Mouse (Mus musculus): ENCODE results near the gene Vps45. TPM values are rescaled to one million over a fixed set of nuclear protein-coding genes. Genes with fewer than 3 reads are reported as not detected.

Gene Vps45
- 17.3 and 17.7 TPM in 2 replicates for polyA plus RNA-seq (2015; fragmentation: Nextera tagmentation; extraction: Ambion mirVana)

DNA sequence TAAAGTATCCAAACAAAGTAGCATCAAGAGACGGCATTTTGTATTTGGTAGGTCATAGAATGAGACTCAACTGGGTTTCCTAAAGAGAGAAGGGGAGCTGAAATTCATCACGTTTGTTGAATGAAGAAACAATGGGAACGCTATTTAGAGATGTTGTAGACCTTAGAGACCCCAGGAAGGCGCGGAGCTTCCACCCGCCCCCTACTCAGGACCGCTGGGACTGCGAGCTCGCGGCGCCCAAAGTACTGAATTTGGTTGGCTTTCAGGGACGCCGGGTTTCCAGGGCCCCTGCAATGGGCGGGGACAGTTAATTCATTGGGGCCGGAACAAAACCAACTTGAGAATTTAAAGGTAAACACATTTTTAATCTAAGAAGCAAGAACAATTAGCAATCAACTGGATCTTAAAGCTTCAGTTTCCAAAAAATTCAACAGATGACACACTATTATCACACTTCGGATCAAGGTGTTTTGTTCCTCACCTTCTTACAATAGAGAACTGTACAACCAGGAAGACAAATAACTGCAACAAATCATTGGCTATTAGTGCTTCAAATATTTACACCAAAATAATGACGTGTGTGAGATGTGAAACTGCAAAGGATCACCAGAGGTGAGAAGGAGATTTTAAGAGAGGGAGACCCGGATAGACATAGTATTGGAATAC is at the start of gene Vps45:
Vps45 (minus strand) TSS at position 236 of the 666 bp plus-strand sequence.
- peaks cover 20% of the 10 kb centered on the region for H3K4me1 ChIP-seq (replicated peaks)
- H3K9me3 ChIP-seq (replicated peaks), result no peaks in the 10 kb centered on the region
- peak within 1 kb of the TSS; percentile 76 for H3K4me3 ChIP-seq (replicated peaks)
- 0 out of 2 replicates have a peak, but pooled peaks cover 3% of the 10 kb centered on the region for H3K27me3 ChIP-seq
- peak; percentile 84 for ATAC-seq (ENCODE audit: low read depth)
- peak; percentile 72 for DNase-seq
- H3K9ac ChIP-seq, result peak within 1 kb of the TSS; percentile 87
- H3K27ac ChIP-seq, result peak within 1 kb of the TSS; percentile 91
- peaks cover 10% of the 10 kb centered on the region for H3K36me3 ChIP-seq
- WGBS (ENCODE audit: insufficient replicate concordance), result 2% methylated on average over 18 of the region's 18 CpGs
- peak within 1 kb of the TSS; percentile 81 for H3K4me2 ChIP-seq

DNA sequence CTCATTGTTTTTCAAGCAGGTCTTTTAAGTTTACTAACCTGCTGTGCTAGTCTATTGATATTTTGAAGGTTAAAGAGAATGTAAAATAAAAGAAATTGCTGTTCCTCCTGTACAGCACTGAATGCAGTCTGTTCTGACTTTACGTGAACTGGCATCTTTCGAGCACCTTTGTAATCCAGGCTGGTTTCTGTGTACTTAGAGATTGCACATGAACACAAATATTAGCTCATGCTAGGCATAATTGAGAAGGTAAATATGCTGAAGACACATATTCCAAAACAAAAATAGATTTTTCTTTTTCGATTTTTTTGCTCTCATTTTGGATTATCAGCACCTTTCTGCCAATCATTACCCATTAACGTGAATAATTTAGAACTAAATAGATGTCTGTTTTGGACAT is 47.9 kb upstream of the Vps45 start:
- no peak overlapping the region for H3K27ac ChIP-seq
- DNase-seq, result no peak
- ATAC-seq (ENCODE audit: low read depth), result no peak
- H3K4me1 ChIP-seq (replicated peaks), result peaks cover 56% of the 10 kb centered on the region
- H3K9me3 ChIP-seq (replicated peaks), result no peaks in the 10 kb centered on the region
- no peak overlapping the region for H3K4me3 ChIP-seq (replicated peaks)
- no peak overlapping the region for H3K4me2 ChIP-seq
- 0 out of 2 replicates have a peak, but pooled peaks cover 3% of the 10 kb centered on the region for H3K36me3 ChIP-seq
- H3K27me3 ChIP-seq, result no peaks in the 10 kb centered on the region
- 77% methylated on average over 4 of the region's 4 CpGs for WGBS (ENCODE audit: insufficient replicate concordance)
- peak overlapping the region; percentile 97; the same call in 1 of the 2 replicates for H3K9ac ChIP-seq

DNA sequence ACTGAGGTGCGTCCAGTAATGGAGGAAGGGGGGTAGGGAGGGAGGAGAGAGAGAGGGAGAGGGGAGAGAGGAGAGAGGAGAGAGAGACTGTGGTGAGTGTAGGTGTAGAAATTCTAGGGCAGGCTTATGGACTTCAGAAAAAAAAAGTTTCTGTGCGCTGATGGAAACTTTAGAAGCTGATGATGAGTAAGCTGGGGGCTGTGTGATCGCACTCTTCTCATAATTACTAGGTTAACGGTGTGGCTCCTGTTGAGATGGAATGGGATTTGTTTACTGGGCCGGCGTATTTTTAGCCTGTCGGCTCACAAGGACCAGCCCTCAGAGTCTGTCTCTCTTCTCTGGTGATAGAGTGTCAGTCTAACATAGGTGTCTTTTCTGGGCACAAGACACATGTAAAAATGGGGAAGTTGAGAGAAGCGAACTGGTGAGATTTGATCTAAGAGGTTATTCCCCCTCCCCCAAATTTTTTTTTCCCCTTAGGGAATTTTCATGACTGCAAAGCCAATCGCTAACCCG is 47.0 kb upstream of the Vps45 start:
- Histone ChIP-seq H3K27me3 (no peaks in the 10 kb centered on the region), H3K4me2 (peak overlapping the region; percentile 92), H3K9ac (peak overlapping the region; percentile 97), H3K9me3 (replicated peaks) (no peaks in the 10 kb centered on the region), H3K27ac (peak overlapping the region; percentile 92), H3K4me1 (replicated peaks) (peaks cover 56% of the 10 kb centered on the region), H3K36me3 (0 out of 2 replicates have a peak, but pooled peaks cover 3% of the 10 kb centered on the region), H3K4me3 (replicated peaks) (peak overlapping the region; percentile 90)
- 6% methylated on average over 10 of the region's 10 CpGs for WGBS (ENCODE audit: insufficient replicate concordance)
- peak; percentile 33 for ATAC-seq (ENCODE audit: low read depth)
- no peak for DNase-seq

DNA sequence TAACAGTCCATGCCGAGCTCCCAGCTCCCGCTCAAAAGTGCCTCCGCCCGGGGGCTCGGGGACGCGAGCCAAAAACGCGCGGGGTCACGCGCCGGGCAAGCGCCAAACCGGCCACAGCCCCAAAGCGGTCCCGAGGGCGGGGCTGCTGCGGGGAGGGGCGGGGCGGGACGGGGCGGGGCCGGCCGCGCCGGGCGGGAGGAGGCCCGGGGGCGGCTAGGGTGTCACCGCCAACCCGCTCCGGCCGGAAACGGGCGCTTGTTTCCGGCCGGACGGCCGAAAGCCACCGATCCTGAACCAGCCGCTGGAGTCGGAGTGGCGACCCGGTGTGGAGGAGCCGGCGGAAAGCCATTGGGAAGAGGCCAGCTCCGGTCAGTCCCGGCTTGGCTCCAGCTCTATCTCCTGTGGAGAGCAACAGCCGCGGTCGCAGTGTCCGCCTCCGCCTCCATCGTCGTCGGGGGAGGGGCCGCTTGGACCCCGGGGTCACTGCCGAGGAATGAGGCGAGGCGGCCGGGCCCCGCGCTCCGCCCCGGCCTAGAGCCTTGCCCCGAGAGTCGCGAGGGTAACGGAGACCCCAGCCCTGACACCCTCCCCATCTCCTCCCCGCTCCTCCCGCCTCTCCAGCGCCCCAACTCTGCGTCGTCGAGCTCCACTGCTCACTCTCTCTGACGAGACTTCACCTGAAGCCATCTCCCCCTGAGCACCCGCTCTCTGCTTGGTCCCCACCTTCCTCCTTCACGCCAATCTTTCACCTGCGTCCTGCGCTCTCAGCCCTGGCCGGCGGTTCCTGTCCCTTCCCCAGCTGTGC is 46.2 kb upstream of the Vps45 start, which contains the start of gene Otud7b:
Otud7b (plus strand) TSS at position 267 of the 805 bp plus-strand sequence.
- Histone ChIP-seq H3K27me3 (no peaks in the 10 kb centered on the region), H3K9me3 (replicated peaks) (no peaks in the 10 kb centered on the region), H3K36me3 (0 out of 2 replicates have a peak, but pooled peaks cover 3% of the 10 kb centered on the region), H3K4me3 (replicated peaks) (peak within 1 kb of the TSS; percentile 90), H3K9ac (peak within 1 kb of the TSS; percentile 97), H3K4me2 (peak within 1 kb of the TSS; percentile 92), H3K27ac (peak within 1 kb of the TSS; percentile 92), H3K4me1 (replicated peaks) (peaks cover 54% of the 10 kb centered on the region)
- WGBS (ENCODE audit: insufficient replicate concordance), result under 1% methylated on average over 74 of the region's 84 CpGs
- peak; percentile 90 for ATAC-seq (ENCODE audit: low read depth)
- peak; percentile 66 for DNase-seq

DNA sequence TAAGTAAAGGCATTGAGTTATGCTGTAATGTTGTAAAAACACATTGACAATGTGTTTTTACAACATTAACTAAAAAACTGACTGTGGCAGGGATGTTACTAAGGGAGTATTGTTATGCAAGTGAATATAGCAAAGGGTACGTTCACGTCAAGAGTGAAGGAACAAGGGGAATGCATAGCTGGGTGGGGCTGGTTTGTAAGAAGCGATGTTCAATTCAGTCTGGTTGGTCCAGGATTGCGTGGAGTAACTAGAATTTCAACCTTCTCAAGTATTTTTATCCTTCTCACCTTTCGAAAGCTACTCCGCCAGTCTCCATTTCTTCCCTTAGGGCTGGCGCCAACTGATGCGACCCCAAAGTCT is 45.6 kb upstream of the Vps45 start:
- H3K4me1 ChIP-seq (replicated peaks), result peaks cover 49% of the 10 kb centered on the region
- DNase-seq, result no peak
- ATAC-seq (ENCODE audit: low read depth), result peak; percentile 17
- H3K27ac ChIP-seq, result peak overlapping the region; percentile 92
- H3K4me3 ChIP-seq (replicated peaks), result peak overlapping the region; percentile 90
- H3K27me3 ChIP-seq, result no peaks in the 10 kb centered on the region
- no peaks in the 10 kb centered on the region for H3K9me3 ChIP-seq (replicated peaks)
- WGBS (ENCODE audit: insufficient replicate concordance), result 8% methylated on average over 8 of the region's 8 CpGs
- peak overlapping the region; percentile 92 for H3K4me2 ChIP-seq
- H3K9ac ChIP-seq, result peak overlapping the region; percentile 97
- H3K36me3 ChIP-seq, result 0 out of 2 replicates have a peak, but pooled peaks cover 3% of the 10 kb centered on the region

DNA sequence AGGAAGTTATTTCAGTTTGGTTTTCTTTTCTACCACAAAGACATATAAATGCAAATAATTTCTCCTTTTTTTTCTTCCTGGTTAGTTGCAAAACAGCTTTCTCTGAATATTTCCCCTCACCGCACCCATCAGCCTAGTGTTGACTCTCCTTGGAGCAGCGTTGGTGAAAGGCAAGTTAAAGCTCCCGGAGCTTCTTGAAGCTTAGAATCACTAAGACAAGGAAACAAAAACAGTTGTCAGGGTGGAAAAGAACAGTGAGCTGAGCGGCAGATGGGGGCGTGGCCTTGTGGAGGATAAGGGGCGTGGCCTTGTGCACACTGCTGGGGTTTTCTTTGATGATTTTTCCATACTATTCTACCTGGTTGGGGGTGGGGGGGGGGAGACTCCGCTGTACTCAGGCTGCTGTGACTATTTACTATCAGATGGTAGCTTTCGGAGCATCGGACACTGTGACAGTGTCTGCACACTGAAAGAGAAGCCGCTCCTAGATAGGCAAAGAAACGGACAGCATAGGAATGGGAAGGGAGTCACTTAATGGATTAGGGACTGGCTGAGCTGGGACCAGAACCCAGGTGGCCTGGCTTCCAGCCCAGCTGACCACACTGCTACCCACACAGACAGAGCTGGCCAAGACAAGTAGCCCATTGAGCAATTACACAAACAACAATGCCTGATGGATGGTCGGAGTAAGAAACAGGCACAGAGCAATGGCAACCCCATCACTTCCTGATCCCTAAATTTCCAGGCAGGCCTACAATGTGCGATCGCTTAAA is 44.0 kb upstream of the Vps45 start:
- DNase-seq, result peak; percentile 66

DNA sequence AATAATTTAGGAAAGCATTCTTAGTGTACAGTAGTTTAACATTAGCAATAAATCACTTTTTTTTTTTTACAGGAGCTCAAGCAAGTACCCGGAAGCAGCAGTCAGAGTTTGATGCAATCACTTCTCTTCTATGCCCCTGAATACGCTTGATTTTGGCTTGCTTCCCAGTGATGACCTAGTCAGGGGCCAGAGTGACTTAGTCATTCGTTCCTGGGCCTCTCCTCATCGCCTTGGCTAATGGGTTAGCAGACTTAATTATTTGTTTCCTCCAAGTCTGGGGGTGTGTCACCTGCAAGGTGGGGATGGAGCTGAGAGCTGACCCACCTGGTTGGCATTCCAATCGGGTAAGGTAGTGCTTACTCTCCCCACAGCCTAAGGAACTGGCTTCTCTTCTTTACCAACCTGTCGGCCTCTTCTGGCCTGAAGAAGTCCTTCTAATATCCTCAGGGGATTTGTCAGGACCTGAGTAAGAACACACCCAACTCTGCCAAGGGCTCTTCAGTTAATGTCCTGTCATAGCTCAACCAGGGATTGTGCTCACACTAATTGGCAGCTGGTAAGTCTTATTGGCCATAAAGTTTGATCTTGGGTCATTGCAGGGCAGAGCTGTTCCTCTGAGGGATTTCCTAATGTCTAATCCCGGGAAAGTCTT is 40.5 kb upstream of the Vps45 start:
- no peak overlapping the region for H3K4me2 ChIP-seq
- no peak overlapping the region for H3K27ac ChIP-seq
- ATAC-seq (ENCODE audit: low read depth) (no peak), DNase-seq (no peak)
- no peaks in the 10 kb centered on the region for H3K36me3 ChIP-seq
- peaks cover 20% of the 10 kb centered on the region for H3K4me1 ChIP-seq (replicated peaks)
- H3K9ac ChIP-seq, result no peak overlapping the region
- no peak overlapping the region for H3K4me3 ChIP-seq (replicated peaks)
- 53% methylated on average over 7 of the region's 7 CpGs for WGBS (ENCODE audit: insufficient replicate concordance)
- no peaks in the 10 kb centered on the region for H3K27me3 ChIP-seq
- H3K9me3 ChIP-seq (replicated peaks), result no peaks in the 10 kb centered on the region

More for the DNA sequence above, 44.0 kb upstream of the Vps45 start:
- Histone ChIP-seq H3K4me1 (replicated peaks) (peaks cover 43% of the 10 kb centered on the region), H3K27ac (no peak overlapping the region), H3K4me2 (peak overlapping the region; percentile 63), H3K36me3 (no peaks in the 10 kb centered on the region), H3K27me3 (no peaks in the 10 kb centered on the region), H3K9ac (peak overlapping the region; percentile 53; the same call in 1 of the 2 replicates), H3K9me3 (replicated peaks) (no peaks in the 10 kb centered on the region), H3K4me3 (replicated peaks) (peak overlapping the region; percentile 33)
- WGBS (ENCODE audit: insufficient replicate concordance), result 26% methylated on average over 14 of the region's 14 CpGs
- ATAC-seq (ENCODE audit: low read depth), result no peak

DNA sequence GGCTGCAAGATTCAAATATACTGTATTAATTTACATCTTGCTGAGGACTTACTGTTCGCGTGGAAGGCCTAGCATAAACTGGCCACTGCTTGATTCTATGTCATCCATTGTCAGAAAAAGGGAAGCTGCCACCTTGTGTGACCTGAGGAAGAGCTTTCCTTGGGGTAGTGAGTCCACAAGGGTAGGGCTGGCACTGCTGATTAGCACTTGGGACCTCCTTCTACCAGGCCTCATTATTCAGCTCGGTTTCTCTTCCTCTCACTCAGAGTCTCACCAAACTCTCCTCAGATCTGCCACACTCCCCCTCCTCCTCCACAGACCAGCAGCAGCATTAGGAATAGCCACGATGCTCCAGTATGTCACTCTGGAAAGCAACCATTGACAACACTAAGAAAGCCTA is 39.9 kb upstream of the Vps45 start:
- no peaks in the 10 kb centered on the region for H3K36me3 ChIP-seq
- peaks cover 14% of the 10 kb centered on the region for H3K4me1 ChIP-seq (replicated peaks)
- ATAC-seq (ENCODE audit: low read depth), result no peak
- no peak overlapping the region for H3K27ac ChIP-seq
- DNase-seq, result no peak
- H3K9ac ChIP-seq, result no peak overlapping the region
- H3K27me3 ChIP-seq, result no peaks in the 10 kb centered on the region
- 45% methylated on average over 4 of the region's 4 CpGs for WGBS (ENCODE audit: insufficient replicate concordance)
- no peak overlapping the region for H3K4me2 ChIP-seq
- no peaks in the 10 kb centered on the region for H3K9me3 ChIP-seq (replicated peaks)
- H3K4me3 ChIP-seq (replicated peaks), result no peak overlapping the region

DNA sequence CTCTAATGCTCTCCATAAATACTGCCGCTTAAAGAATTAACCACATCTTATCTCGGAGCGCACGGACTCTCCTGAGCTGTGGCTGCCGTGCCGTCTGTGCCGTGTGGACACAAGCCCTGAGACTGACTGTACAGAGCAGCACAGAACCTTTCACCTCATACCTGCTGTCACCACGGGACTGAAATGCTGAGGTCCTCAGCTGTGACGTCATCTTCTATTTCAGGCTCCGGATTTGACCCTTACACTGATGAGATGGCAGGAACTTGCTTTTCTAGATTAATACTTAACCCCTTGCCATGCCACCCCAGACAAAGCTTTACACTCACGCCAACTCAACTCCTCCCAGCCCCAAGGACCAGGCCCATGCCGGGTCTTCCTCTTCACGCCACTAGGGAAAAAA is 35.9 kb upstream of the Vps45 start:
- Histone ChIP-seq H3K27me3 (no peaks in the 10 kb centered on the region), H3K9me3 (replicated peaks) (no peaks in the 10 kb centered on the region), H3K36me3 (no peaks in the 10 kb centered on the region), H3K27ac (no peak overlapping the region), H3K4me2 (0 out of 2 replicates have a peak overlapping the region, but pooled peaks have one; percentile 14), H3K4me1 (replicated peaks) (0 out of 2 replicates have a peak, but pooled peaks cover 2% of the 10 kb centered on the region), H3K4me3 (replicated peaks) (no peak overlapping the region), H3K9ac (no peak overlapping the region)
- peak; percentile 62 for ATAC-seq (ENCODE audit: low read depth)
- DNase-seq, result no peak
- 61% methylated on average over 13 of the region's 13 CpGs for WGBS (ENCODE audit: insufficient replicate concordance)

DNA sequence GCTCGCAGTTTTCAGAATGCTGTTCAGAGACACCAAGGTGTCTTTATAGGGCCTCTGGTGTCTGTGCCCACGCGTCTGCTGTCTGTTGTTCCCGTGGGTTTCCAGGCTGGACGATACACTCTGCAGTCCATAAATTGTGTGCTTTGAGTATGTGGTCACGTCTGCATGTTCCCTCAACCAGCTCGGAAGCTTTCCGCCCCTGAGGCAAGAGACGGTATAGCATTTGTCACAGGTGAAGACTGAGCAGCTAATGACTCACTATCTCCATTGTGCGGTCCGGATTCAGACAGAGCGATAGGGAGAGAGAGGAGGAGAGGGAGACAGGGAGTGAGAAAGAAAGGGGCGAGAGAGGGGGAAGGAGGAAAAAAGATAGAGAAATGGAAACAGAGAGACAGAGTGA is 35.2 kb upstream of the Vps45 start:
- H3K9ac ChIP-seq, result no peak overlapping the region
- DNase-seq (no peak), ATAC-seq (ENCODE audit: low read depth) (no peak)

More for the DNA sequence above, 35.2 kb upstream of the Vps45 start:
- no peaks in the 10 kb centered on the region for H3K9me3 ChIP-seq (replicated peaks)
- no peaks in the 10 kb centered on the region for H3K27me3 ChIP-seq
- no peak overlapping the region for H3K4me3 ChIP-seq (replicated peaks)
- peaks cover 3% of the 10 kb centered on the region for H3K4me1 ChIP-seq (replicated peaks)
- no peak overlapping the region for H3K27ac ChIP-seq
- H3K4me2 ChIP-seq, result no peak overlapping the region
- 66% methylated on average over 13 of the region's 13 CpGs for WGBS (ENCODE audit: insufficient replicate concordance)
- no peaks in the 10 kb centered on the region for H3K36me3 ChIP-seq
